Mouse (Mus musculus) C2C12 (cell line): Measurements from ENCODE around the gene Gga2.

Source experiments
- CEBPB ChIP-seq: IDR thresholded peaks from one replicate; pipeline ENCODE4 v1.6.1; 2011; ENCODE audit warnings: low read depth, mild to moderate bottlenecking, control low read depth, moderate library complexity
- CTCF ChIP-seq: IDR thresholded peaks from one replicate; pipeline ENCODE4 v1.5.1; 2011; ENCODE audit not compliant: control insufficient read depth, insufficient read depth, insufficient read length
- MYOD1 ChIP-seq: IDR thresholded peaks from one replicate; pipeline ENCODE4 v1.6.1; 2011; ENCODE audit warnings: low read depth; ENCODE audit not compliant: control insufficient read depth, insufficient read length
- MYOG ChIP-seq: IDR thresholded peaks from one replicate; pipeline ENCODE4 v1.6.1; 2011; ENCODE audit not compliant: control insufficient read depth, insufficient read length; ENCODE audit errors: extremely low read depth

DNA sequence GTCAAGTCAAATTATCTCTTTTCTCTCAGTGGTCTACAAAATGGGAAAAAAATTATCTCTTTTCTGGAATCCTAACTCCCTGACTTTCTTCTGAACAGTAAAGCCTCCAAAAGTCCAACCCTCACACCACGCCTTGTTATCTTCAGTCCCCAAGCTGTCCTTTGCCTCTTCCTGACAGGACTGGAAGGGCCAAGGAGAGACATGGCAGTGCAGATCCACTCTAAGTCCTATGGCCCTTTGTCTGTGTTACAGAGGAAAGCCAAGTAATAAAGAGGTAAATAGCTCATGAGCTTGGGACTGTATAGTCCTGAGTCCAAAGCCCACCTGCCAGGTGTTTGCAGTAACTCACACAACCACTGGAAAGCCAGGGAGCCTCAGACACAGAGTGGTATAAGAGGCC lies 24.7 kb upstream of the Gga2 start:
- TF ChIP-seq MYOD1 (no peak), CTCF (no peak), CEBPB (no peak), MYOG (no peak)
